Mouse (Mus musculus) embryonic fibroblast, embryonic 13.5 days (primary cell): Measurements from ENCODE around the gene Jak1. TPM values are rescaled to one million over a fixed set of nuclear protein-coding genes. Genes with fewer than 3 reads are reported as not detected.

ENCODE experiments used
- H3K27ac ChIP-seq: 2 replicates; pipeline ENCODE4 v1.5.1; 2012; ENCODE audit warnings: low read length, control low read depth, inconsistent platforms; ENCODE audit not compliant: insufficient read depth
- H3K4me1 ChIP-seq: 2 replicates; pipeline ENCODE4 v1.6.1; 2011; ENCODE audit warnings: low read length; ENCODE audit not compliant: control insufficient read depth, insufficient read depth
- H3K4me3 ChIP-seq: 2 replicates; pipeline ENCODE4 v1.5.1; 2011; ENCODE audit warnings: mild to moderate bottlenecking, control low read depth, low read length; ENCODE audit not compliant: insufficient read depth
- CTCF ChIP-seq: IDR thresholded peaks from 2 replicates; pipeline ENCODE4 v1.5.1; 2011; ENCODE audit warnings: mild to moderate bottlenecking, control low read depth, low read length, moderate library complexity, borderline replicate concordance; ENCODE audit not compliant: insufficient read depth
- POLR2A ChIP-seq: IDR thresholded peaks from 2 replicates; pipeline ENCODE4 v1.6.1; 2011; ENCODE audit warnings: low read depth, mild to moderate bottlenecking, control low read depth, low read length, moderate library complexity
- polyA plus RNA-seq: library from polyadenylated mRNA; stranded (reverse); fragments of >200 nt; gene quantifications from 2 replicates; pipeline ENCODE4 v1.2.4, GENCODE M21; 2011; ENCODE audit warnings: low read depth; ENCODE audit not compliant: missing spikeins, insufficient read length

Jak1 gene
- polyA plus RNA-seq, 1 experiment, result 192 TPM

GRCm38 (mm10) chr4:101296836-101297235 is 31.8 kb upstream of the Jak1 start:
- no peak for TF ChIP-seq POLR2A
- TF ChIP-seq CTCF, result no peak

DNA sequence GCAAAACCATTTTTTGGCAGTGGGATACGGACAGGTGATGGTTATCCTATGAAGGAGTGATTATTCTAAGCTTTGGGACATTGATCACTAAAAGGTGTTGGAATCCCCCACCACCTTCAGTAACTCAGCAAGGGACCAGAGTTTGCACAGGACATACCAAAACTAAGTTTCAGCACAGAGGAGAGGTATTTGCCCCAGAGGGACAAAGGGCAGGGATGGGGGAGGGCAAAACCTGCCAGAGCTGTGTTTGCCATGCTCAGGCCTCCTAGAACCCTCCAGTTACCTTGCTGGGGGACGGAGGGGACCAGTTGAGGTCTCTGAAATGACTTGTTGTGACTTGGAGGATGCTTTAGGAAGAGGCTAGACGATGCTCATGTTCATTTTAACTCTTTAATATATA is 30.7 kb upstream of the Jak1 start:
- Histone ChIP-seq H3K27ac (no peak overlapping the region), H3K4me1 (peaks cover 5% of the 10 kb centered on the region; the same call in 1 of the 2 replicates), H3K4me3 (no peak overlapping the region)
- no peak for TF ChIP-seq CTCF
- no peak for TF ChIP-seq POLR2A

More at GRCm38 (mm10) chr4:101296836-101297235, 31.8 kb upstream of the Jak1 start:
- Histone ChIP-seq H3K4me3 (no peak overlapping the region), H3K27ac (no peak overlapping the region), H3K4me1 (peaks cover 7% of the 10 kb centered on the region; the same call in 1 of the 2 replicates)

DNA sequence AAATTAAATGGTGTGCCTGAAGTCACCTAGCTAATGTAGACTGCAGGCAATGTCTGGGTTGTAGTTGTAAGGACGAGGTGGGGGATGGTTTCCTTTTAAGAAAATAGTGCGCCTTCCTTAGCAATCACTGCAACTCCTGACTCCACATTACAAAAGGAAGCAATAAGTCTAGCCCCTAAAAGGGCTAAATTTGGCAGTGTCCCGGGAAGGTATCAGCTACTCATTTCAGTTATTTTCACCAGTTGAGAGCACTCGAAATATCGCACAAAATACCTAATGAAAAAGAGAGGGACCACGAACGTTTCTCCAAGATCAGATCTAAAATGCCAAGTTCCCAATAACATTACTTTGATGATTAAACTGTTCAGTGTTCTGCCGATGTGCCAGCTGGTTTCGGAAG is 28.6 kb upstream of the Jak1 start:
- peak overlapping the region; percentile 94 for H3K27ac ChIP-seq
- H3K4me1 ChIP-seq, result peaks cover 5% of the 10 kb centered on the region; the same call in 1 of the 2 replicates
- TF ChIP-seq POLR2A, result no peak
- no peak for TF ChIP-seq CTCF
- no peak overlapping the region for H3K4me3 ChIP-seq

DNA sequence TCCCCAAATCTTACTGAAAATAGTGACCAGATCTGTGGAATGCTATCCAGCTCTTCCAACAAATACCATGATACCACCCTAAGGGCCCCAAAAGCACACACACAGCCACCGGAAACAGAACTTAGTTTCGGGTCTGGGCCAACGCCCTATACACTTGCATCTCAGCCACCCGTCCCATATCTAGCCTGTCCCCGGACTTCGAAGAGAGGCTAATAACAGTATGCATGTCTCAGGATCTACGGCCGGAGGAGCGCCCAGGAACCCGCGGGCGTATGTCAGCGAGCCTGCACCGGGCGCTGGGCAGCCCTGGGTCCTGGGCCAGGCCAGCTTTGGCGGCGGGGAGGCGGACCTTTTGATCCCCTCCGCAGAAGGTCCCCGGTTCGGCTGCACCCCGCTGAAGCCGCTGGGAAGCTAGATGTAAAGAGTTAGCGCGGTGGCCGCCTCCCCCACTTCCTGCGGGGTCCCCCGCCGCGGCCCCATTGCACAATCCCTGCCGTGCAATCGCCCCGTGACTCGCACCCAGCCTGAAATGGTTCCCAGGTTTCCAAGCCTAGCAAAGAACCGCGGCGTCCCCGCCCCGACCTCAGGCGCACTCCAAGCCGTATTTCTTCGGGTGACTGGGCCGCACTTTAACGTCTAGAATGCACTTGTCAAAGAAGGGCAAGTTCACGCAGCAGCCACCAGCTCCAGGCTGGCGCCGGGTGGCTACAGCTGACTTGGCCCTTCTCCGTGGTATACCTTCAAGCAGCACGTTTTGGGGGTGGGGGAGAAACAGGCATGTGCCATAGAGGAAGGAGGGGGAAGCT is 27.9 kb upstream of the Jak1 start:
- peaks cover 5% of the 10 kb centered on the region; the same call in 1 of the 2 replicates for H3K4me1 ChIP-seq
- peak overlapping the region; percentile 94 for H3K27ac ChIP-seq
- no peak for TF ChIP-seq CTCF
- H3K4me3 ChIP-seq, result peak overlapping the region; percentile 37

DNA sequence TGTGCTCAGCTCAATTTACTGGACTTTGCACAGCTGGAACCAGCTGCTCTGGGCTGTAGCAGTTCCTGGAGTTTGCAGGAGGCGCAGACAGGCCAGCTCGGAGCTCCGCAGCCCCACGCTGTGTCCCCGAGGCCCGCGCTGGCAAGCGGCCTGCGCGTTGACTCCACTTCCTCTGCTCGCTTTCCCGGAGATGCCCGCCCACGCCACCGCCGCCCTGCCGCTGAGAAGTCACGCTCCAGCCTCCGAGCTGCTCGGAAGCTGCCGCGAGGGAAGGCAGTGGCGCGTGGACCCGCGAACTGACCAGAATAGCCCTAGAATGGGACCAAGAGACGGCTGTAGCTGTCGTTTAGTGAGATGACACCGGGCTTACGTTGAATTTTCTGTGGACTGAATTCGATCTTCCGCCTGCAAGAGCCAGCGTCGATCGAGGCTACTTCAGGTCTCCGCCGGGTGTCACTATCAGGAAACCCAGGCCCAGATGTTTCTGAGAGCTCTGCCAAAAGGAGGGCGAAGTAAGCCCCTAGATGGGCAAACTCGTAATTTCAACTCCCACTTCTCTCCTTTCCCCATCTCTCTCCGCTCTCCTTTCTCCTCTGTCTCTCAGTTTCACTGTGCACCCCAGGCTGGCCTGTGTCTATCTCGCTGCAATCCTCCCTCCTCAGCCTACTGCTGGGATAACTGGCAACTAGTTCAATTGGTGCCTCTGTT is 27.1 kb upstream of the Jak1 start:
- Histone ChIP-seq H3K27ac (peak overlapping the region; percentile 94), H3K4me3 (peak overlapping the region; percentile 37), H3K4me1 (peaks cover 5% of the 10 kb centered on the region; the same call in 1 of the 2 replicates)
- TF ChIP-seq POLR2A (peak; percentile 90), CTCF (no peak)

GRCm38 (mm10) chr4:101288292-101288691 is 23.2 kb upstream of the Jak1 start:
- Histone ChIP-seq H3K27ac (no peak overlapping the region), H3K4me1 (peaks cover 1% of the 10 kb centered on the region; the same call in 1 of the 2 replicates)
- no peak for TF ChIP-seq POLR2A
- TF ChIP-seq CTCF, result no peak

DNA sequence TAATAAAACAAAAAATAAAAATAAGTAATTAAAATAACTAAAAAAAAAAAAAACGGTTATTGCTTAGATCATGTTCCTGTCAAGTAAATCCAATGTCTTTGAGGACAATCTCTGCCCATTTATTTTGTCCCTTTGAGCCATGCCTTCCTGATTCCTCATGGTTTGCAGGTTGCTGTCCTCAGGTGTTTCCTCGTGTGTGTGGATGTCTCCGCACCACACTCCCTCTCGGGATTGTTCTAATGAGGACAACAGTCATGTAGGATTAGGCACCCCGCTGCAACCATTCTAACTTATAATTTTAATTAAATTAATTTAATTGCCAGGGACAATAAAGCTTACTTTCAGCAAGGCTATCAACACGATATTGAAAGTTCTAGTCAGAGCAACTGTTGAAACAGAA is 21.5 kb upstream of the Jak1 start:
- TF ChIP-seq POLR2A, result no peak
- TF ChIP-seq CTCF, result no peak
- Histone ChIP-seq H3K4me1 (no peaks in the 10 kb centered on the region), H3K27ac (no peak overlapping the region), H3K4me3 (no peak overlapping the region)

More at GRCm38 (mm10) chr4:101288292-101288691, 23.2 kb upstream of the Jak1 start:
- H3K4me3 ChIP-seq, result no peak overlapping the region

DNA sequence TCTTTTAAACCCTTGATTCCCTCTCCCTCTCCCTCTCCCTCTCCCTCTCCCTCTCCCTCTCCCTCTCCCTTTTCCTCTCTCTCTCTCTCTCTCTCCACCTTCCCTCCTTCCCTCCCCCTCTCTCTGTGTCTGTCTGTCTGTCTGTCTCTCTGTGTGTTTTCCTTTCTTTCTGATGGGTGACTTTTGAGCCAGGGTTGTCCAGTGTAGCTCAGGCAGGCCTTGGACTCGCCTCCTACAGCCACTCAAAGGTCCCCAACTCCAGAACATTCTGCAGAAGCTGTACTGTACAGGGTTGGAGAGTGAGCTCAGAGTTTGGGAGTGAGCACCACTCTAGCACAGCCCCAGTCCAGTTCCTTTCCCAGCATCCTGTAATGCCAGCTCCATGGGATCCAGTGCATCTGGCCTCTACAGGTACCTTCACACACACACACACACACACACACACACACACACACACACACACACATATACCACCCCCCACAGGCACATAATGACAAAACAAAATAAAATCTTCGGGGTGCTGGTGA is 20.9 kb upstream of the Jak1 start:
- no peak overlapping the region for H3K27ac ChIP-seq
- TF ChIP-seq CTCF, result no peak

DNA sequence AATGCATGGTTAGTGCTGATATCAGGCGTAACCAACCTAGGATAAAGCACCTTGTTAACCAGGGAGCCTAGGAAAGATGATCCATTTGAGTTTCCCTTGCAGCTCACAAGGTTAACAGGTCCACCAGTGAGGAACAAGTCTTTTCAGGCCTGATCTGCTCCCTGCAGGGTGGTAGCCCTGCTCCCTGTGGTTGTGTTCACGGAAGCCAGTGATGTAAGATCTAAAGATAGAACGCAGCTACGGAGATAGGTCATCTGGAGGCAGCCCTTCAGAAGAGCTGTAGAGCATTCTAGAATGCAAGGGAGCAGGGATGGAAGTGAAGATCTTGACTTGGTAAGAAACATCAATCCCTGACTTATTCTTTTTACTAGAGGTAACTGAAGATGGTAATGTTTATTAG is 18.9 kb upstream of the Jak1 start:
- Histone ChIP-seq H3K4me3 (no peak overlapping the region), H3K27ac (no peak overlapping the region), H3K4me1 (no peaks in the 10 kb centered on the region)
- TF ChIP-seq CTCF (no peak), POLR2A (no peak)

More for the DNA sequence above, 20.9 kb upstream of the Jak1 start:
- Histone ChIP-seq H3K4me3 (no peak overlapping the region), H3K4me1 (no peaks in the 10 kb centered on the region)

- no peaks in the 10 kb centered on the region for H3K4me1 ChIP-seq
These were observed 17.2 kb upstream of the Jak1 start for GRCm38 (mm10) chr4:101282237-101282636.

More at GRCm38 (mm10) chr4:101282237-101282636, 17.2 kb upstream of the Jak1 start:
- no peak overlapping the region for H3K27ac ChIP-seq
- no peak overlapping the region for H3K4me3 ChIP-seq
- no peak for TF ChIP-seq CTCF
- TF ChIP-seq POLR2A, result no peak
